Mouse (Mus musculus) embryonic facial prominence, embryonic 15.5 days (tissue): ENCODE measurements at regions not wholly inside any gene's neighbourhood (a gene's known extent, or its start where the extent isn't known, plus 50 kb on each side); places are given as distances from the start of the nearest gene placed in this dataset.

Source experiments
- ATAC-seq: fragments of 200-750 bp; cut with Nextera tagmentation; 2 replicates; pipeline ENCODE4 v1.8.0; 2017; ENCODE audit warnings: low read depth, moderate TSS enrichment; ENCODE audit not compliant: insufficient number of reproducible peaks, low FRiP score, low TSS enrichment
- H3K27ac ChIP-seq: fragments of 300-500 bp; sonication (generic); replicated peaks from 2 replicates; pipeline ENCODE4 v1.5.1; 2015; ENCODE audit warnings: mild to moderate bottlenecking, inconsistent platforms
- H3K27me3 ChIP-seq: fragments of 300-500 bp; sonication (generic); 2 replicates; pipeline ENCODE4 v1.6.1; 2015; ENCODE audit warnings: inconsistent platforms
- H3K36me3 ChIP-seq: fragments of 300-500 bp; sonication (generic); 2 replicates; pipeline ENCODE4 v1.6.1; 2015; ENCODE audit warnings: mild to moderate bottlenecking, inconsistent platforms
- H3K4me1 ChIP-seq: fragments of 300-500 bp; sonication (generic); 2 replicates; pipeline ENCODE4 v1.6.1; 2015; ENCODE audit warnings: inconsistent platforms
- H3K4me2 ChIP-seq: fragments of 300-500 bp; sonication (generic); replicated peaks from 2 replicates; pipeline ENCODE4 v1.6.1; 2015; ENCODE audit warnings: mild to moderate bottlenecking, inconsistent platforms
- H3K4me3 ChIP-seq: fragments of 300-500 bp; sonication (generic); replicated peaks from 2 replicates; pipeline ENCODE4 v1.5.1; 2015; ENCODE audit warnings: mild to moderate bottlenecking, inconsistent platforms
- H3K9ac ChIP-seq: fragments of 300-500 bp; sonication (generic); 2 replicates; pipeline ENCODE4 v1.6.1; 2015; ENCODE audit warnings: inconsistent platforms
- H3K9me3 ChIP-seq: fragments of 300-500 bp; sonication (generic); replicated peaks from 2 replicates; pipeline ENCODE4 v1.6.1; 2016; ENCODE audit warnings: inconsistent platforms
- WGBS: fragments of 180-500 bp; shearing (Covaris S2); methylation state at CpG from one replicate; pipeline ENCODE4 v1.1.7; 2015; 5-methylcytosine and 5-hydroxymethylcytosine counted together

DNA sequence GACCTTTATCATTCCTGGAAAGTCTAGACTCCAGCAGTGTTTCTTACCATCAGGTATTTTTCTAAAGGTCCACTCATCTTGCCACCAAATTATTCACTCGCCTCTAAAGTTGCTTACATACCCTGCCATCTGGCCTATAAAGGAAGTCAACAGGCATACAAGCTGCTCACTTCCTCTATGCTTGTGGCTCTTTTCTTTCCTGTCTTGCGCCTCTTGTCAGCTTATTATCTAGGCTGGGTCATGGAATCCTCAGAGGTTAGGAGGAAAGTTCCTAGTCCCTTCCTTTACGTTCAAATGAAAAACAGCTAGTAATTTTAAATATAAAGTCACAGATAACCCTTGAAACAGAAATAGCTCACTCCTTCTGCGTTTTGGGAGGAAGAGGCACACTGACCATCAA lies 97.9 kb downstream of the Lipi start:
- H3K36me3 ChIP-seq: no peaks in the 10 kb centered on the region
- H3K4me1 ChIP-seq: no peaks in the 10 kb centered on the region
- no peaks in the 10 kb centered on the region for H3K27me3 ChIP-seq
- WGBS: 70% methylated on average over 4 of the region's 4 CpGs
- ATAC-seq: no peak
- H3K9me3 ChIP-seq: no peaks in the 10 kb centered on the region
- no peak overlapping the region for H3K4me2 ChIP-seq
- H3K9ac ChIP-seq: no peak overlapping the region
- H3K27ac ChIP-seq: no peak overlapping the region
- no peak overlapping the region for H3K4me3 ChIP-seq

- no peak for ATAC-seq
- H3K4me3 ChIP-seq: no peak overlapping the region
- no peaks in the 10 kb centered on the region for H3K36me3 ChIP-seq
- H3K9me3 ChIP-seq: no peaks in the 10 kb centered on the region
- H3K9ac ChIP-seq: no peak overlapping the region
- H3K4me1 ChIP-seq: no peaks in the 10 kb centered on the region
- no peaks in the 10 kb centered on the region for H3K27me3 ChIP-seq
- 82% methylated on average over 5 of the region's 5 CpGs for WGBS
- H3K4me2 ChIP-seq: no peak overlapping the region
- no peak overlapping the region for H3K27ac ChIP-seq
Observed at GRCm38 (mm10) chr16:75483878-75484277, 102.0 kb downstream of the Lipi start.

- ATAC-seq: no peak
- no peaks in the 10 kb centered on the region for H3K36me3 ChIP-seq
- no peaks in the 10 kb centered on the region for H3K4me1 ChIP-seq
- no peak overlapping the region for H3K9ac ChIP-seq
- H3K27ac ChIP-seq: no peak overlapping the region
- H3K4me2 ChIP-seq: no peak overlapping the region
- no peaks in the 10 kb centered on the region for H3K27me3 ChIP-seq
- H3K9me3 ChIP-seq: no peaks in the 10 kb centered on the region
- 81% methylated on average over 6 of the region's 6 CpGs for WGBS
- H3K4me3 ChIP-seq: no peak overlapping the region
Observed at GRCm38 (mm10) chr16:75465420-75465975, 120.4 kb downstream of the Lipi start.

GRCm38 (mm10) chr16:75462136-75462535 lies 123.7 kb downstream of the Lipi start:
- WGBS: 60% methylated on average over 3 of the region's 3 CpGs
- Histone ChIP-seq H3K27me3 (no peaks in the 10 kb centered on the region), H3K4me1 (no peaks in the 10 kb centered on the region), H3K36me3 (no peaks in the 10 kb centered on the region), H3K9ac (no peak overlapping the region), H3K4me3 (no peak overlapping the region), H3K27ac (no peak overlapping the region), H3K4me2 (no peak overlapping the region), H3K9me3 (no peaks in the 10 kb centered on the region)
- no peak for ATAC-seq

DNA sequence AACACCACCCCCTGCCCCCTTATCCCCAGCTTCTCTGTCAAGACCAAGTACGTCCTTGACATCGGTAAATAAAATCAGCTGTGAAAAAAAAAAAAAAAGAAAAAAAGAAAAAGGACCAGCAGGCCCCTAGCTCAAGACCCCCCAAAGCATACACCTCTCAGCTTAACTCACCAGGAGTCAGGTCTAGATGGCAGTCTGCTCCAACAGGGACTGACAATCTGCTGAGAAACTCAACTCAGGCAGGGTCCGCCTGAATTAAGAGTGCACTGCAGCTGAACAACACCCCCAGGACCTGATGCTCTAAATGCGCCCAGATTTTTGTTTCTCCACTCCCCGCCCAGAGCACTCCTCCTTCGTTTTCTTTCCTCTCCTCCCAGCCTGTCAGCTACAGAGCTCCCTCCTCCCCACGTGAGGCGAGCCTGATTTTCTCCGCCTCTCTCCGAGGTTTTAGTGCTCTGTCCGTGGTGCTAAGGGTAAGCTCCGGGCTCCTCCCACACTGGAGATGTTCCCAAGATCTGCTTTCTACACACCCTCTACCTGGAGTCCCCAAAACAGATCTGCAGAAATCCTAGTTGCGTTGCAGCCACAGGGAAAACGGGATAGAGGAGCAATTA lies 138.9 kb downstream of the Lipi start:
- Histone ChIP-seq H3K9ac (no peak overlapping the region), H3K4me1 (no peaks in the 10 kb centered on the region), H3K9me3 (no peaks in the 10 kb centered on the region), H3K4me2 (peak overlapping the region; percentile 28), H3K4me3 (no peak overlapping the region), H3K27me3 (no peaks in the 10 kb centered on the region), H3K36me3 (no peaks in the 10 kb centered on the region), H3K27ac (no peak overlapping the region)
- no peak for ATAC-seq
- 1% methylated on average over 14 of the region's 14 CpGs for WGBS

DNA sequence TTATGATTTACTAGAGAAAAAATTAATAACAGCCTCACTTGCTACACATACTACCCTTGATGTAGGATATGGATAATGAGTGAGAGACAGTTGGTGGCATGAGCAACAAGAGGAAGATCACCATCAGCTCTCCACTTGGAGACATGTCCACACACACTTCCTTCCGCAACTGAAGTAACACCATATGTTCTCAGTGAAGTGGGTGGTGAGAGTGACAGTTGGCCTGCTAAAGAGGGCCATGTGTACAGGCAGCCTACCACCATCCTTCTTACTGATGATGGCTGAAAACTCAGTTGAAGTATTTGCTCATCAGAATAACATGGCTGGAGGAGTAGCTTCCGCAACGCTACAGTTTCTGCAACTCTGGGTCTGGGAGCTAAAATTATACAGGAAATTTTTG lies 146.6 kb downstream of the Lipi start:
- Histone ChIP-seq H3K9ac (no peak overlapping the region), H3K4me3 (no peak overlapping the region), H3K4me2 (no peak overlapping the region), H3K36me3 (no peaks in the 10 kb centered on the region), H3K9me3 (no peaks in the 10 kb centered on the region), H3K27me3 (no peaks in the 10 kb centered on the region), H3K4me1 (no peaks in the 10 kb centered on the region), H3K27ac (no peak overlapping the region)
- 90% methylated on average over 3 of the region's 3 CpGs for WGBS
- no peak for ATAC-seq

- no peaks in the 10 kb centered on the region for H3K4me1 ChIP-seq
- H3K27ac ChIP-seq: no peak overlapping the region
- no peak for ATAC-seq
- no peaks in the 10 kb centered on the region for H3K27me3 ChIP-seq
- H3K4me3 ChIP-seq: no peak overlapping the region
- H3K9me3 ChIP-seq: no peaks in the 10 kb centered on the region
- no peak overlapping the region for H3K4me2 ChIP-seq
- 60% methylated on average over 6 of the region's 6 CpGs for WGBS
- H3K9ac ChIP-seq: no peak overlapping the region
- H3K36me3 ChIP-seq: no peaks in the 10 kb centered on the region
Observed at GRCm38 (mm10) chr16:75433227-75433626, 152.6 kb downstream of the Lipi start.

DNA sequence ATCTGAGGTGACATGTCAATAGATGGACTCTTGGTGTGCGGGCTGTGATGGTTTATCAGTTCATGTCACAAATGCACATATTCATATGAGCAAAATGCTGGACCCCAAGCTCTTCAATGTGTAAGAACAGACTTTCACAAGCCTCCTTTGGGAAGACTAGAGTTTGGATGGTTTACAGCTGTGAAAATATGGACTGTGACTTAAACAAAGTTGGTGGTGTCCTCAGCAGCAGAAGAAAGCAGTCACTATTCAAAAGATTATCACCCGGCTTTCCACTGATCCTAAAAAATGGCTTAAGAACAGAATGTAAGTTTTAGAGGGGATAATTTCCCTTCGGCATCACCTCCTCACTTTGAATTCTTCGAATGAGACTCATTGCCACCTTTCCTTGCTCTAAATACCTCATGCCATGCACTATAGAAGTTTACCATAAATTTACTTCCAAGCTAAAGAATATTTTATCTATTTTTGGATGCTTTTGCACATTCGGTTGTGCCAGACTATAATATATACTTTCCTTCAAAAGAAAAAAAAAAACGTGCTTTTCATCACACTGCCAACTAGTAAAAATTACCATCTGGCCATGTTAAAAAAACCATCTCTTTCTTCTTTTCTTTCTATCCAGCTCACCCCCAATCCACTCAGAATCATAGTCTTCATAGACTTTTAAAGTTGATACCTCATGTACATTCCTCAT lies 201.2 kb downstream of the Lipi start:
- H3K9ac ChIP-seq: no peak overlapping the region
- no peaks in the 10 kb centered on the region for H3K4me1 ChIP-seq
- H3K9me3 ChIP-seq: no peaks in the 10 kb centered on the region
- no peak overlapping the region for H3K4me2 ChIP-seq
- no peak for ATAC-seq
- H3K36me3 ChIP-seq: no peaks in the 10 kb centered on the region
- H3K27ac ChIP-seq: no peak overlapping the region
- WGBS: 80% methylated on average over 6 of the region's 6 CpGs
- H3K27me3 ChIP-seq: no peaks in the 10 kb centered on the region
- H3K4me3 ChIP-seq: no peak overlapping the region

- H3K9ac ChIP-seq: no peak overlapping the region
- 40% methylated on average over 1 of the region's 1 CpGs for WGBS
- no peaks in the 10 kb centered on the region for H3K9me3 ChIP-seq
- no peak overlapping the region for H3K4me3 ChIP-seq
- no peaks in the 10 kb centered on the region for H3K4me1 ChIP-seq
- no peak overlapping the region for H3K4me2 ChIP-seq
- no peak for ATAC-seq
- no peak overlapping the region for H3K27ac ChIP-seq
- H3K27me3 ChIP-seq: no peaks in the 10 kb centered on the region
- H3K36me3 ChIP-seq: no peaks in the 10 kb centered on the region
Observed at GRCm38 (mm10) chr16:75381191-75381590, 204.7 kb downstream of the Lipi start.

- no peak overlapping the region for H3K4me2 ChIP-seq
- WGBS: 78% methylated on average over 5 of the region's 5 CpGs
- H3K4me1 ChIP-seq: no peaks in the 10 kb centered on the region
- no peaks in the 10 kb centered on the region for H3K27me3 ChIP-seq
- no peaks in the 10 kb centered on the region for H3K36me3 ChIP-seq
- H3K9me3 ChIP-seq: no peaks in the 10 kb centered on the region
- no peak overlapping the region for H3K27ac ChIP-seq
- no peak overlapping the region for H3K9ac ChIP-seq
- H3K4me3 ChIP-seq: no peak overlapping the region
- ATAC-seq: no peak
Observed at GRCm38 (mm10) chr16:75369700-75370099, 216.2 kb downstream of the Lipi start.

- no peaks in the 10 kb centered on the region for H3K27me3 ChIP-seq
- no peak overlapping the region for H3K9ac ChIP-seq
- H3K4me1 ChIP-seq: no peaks in the 10 kb centered on the region
- H3K36me3 ChIP-seq: no peaks in the 10 kb centered on the region
- no peak overlapping the region for H3K4me2 ChIP-seq
- WGBS: 90% methylated on average over 4 of the region's 4 CpGs
- no peak overlapping the region for H3K4me3 ChIP-seq
- H3K27ac ChIP-seq: no peak overlapping the region
- H3K9me3 ChIP-seq: no peaks in the 10 kb centered on the region
- no peak for ATAC-seq
Observed at GRCm38 (mm10) chr16:75366727-75367126, 219.1 kb downstream of the Lipi start.
